Mouse (Mus musculus): ENCODE data around the gene Rbbp4.

- TF ChIP-seq CTCF (IDR thresholded peaks at IDR 0.05; ENCODE audit: control insufficient read depth, insufficient read depth, insufficient replicate concordance, low read depth, low read length) (no peak), POLR2A (IDR thresholded peaks at IDR 0.05; ENCODE audit: control insufficient read depth, low read depth, low read length) (no peak)
These were observed 18.0 kb upstream of the Rbbp4 start for GRCm38 (mm10) chr4:129353176-129353575.

Data from testis, adult 2 months (tissue).